Mouse (Mus musculus) heart, postnatal 36 days (tissue): ENCODE measurements around the gene Ect2l. TPM values are rescaled to one million over a fixed set of nuclear protein-coding genes. Genes with fewer than 3 reads are reported as not detected.

ENCODE experiments used
- DNase-seq, 2 experiments: peaks; one replicate each; pipeline ENCODE4 v3.0.0; 2021 to 2022
- intact Hi-C: fragments of 180-260 bp; cut with DNase I; formaldehyde crosslinking; loops from one replicate; pipeline ENCODE4 v1.15.1; 2025
- total RNA-seq, 2 experiments: library from RNA; stranded (reverse); gene quantifications; 2 replicates each; pipeline ENCODE4 v1.2.3; 2021

The Ect2l gene
- total RNA-seq, 2 experiments from 2014 or later = not detected

GRCm38 (mm10) chr10:18102166-18102565, 108.5 kb downstream of the Ect2l start:
- DNase-seq = no peak
- intact Hi-C loops = no loop called here

DNA sequence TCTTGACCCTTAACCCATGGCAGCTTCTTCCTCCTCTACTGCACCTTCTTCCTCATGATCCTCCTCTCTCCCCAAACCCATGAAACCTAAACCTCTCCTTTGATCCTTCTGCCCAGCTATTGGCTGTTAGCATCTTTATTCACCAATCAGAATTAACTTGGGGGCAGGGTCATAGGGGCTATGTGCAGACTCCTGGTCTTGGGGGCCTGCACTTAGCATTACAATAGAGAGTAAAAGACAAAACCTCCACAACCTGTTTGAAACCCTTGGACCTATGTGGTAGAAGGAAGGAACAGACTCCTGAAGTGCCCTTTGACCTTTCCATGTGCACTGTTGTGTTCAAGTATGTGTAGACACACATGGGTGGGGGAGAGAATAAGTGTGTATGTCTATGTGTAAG, 120.0 kb downstream of the Ect2l start:
- DNase-seq = no peak
- intact Hi-C loops = no loop called here

- intact Hi-C loops = no loop called here
- no peak for DNase-seq
Measured at GRCm38 (mm10) chr10:18082772-18083171, 127.9 kb downstream of the Ect2l start.

GRCm38 (mm10) chr10:18081536-18081935, 129.2 kb downstream of the Ect2l start:
- intact Hi-C loops = no loop called here
- no peak for DNase-seq

Other genes starting within 250 kb of the Ect2l start
- gene Abracl, start 187.6 kb downstream of the Ect2l start, total RNA-seq = 10 to 100 TPM; 26.2 to 30.7 TPM
- 10 to 100 TPM; 27.6 to 30.5 TPM for gene Reps1, start 155.0 kb downstream of the Ect2l start, total RNA-seq
- 10 to 100 TPM; 15.0 to 16.1 TPM for gene Ccdc28a, start 24.1 kb upstream of the Ect2l start, total RNA-seq
- gene Nhsl1, start 108.1 kb upstream of the Ect2l start, total RNA-seq = 10 to 100 TPM; 14.5 to 21.3 TPM